ENCODE assay signal across 9 mouse cellular contexts in genomic region chr3:138095301-138095700, GRCm38 (mm10). TPM values are rescaled to one million over a fixed set of nuclear protein-coding genes. Genes with fewer than 3 reads are reported as not detected.
DNase-seq lines count a peak whose midpoint lies in the region; ATAC-seq and TF ChIP-seq lines count a peak whose summit lies in the region.
"Had no signal": no experiment of that assay in that cellular context is flagged by ENCODE, and none has a peak within 500 bp of the region (broad histone marks: within the 10 kb centered on the region; RNA-seq: fewer than 3 reads in every experiment).

No protein-coding gene starts in this region.

- no peaks in the 10 kb centered on the region for H3K27me3 ChIP-seq in heart, embryonic 16.5 days (ENCODE audit: control insufficient read depth, insufficient read depth, low read length)

- ATAC-seq in heart, embryonic 16.5 days (replicated peaks; ENCODE audit: extremely low read depth, insufficient read depth, low FRiP score) = no peak
- ATAC-seq in megakaryocyte, adult 5-6 weeks (ENCODE audit: poor library complexity, severe bottlenecking) = no peak
- ATAC-seq: liver, postnatal 0 days had no signal

- no peak overlapping the region for H3K9ac ChIP-seq in heart, embryonic 16.5 days (ENCODE audit: low read length)
- H3K9ac ChIP-seq: liver, postnatal 0 days had no signal

- no peak for DNase-seq in heart, adult 18-20 months
- peak; percentile 34 for DNase-seq in 3T3-L1 (ENCODE audit: low read depth, low spot score)
- peak; percentile 43 for DNase-seq in brain, embryonic 14.5 days (ENCODE audit: low read depth)
- peak; percentile 60 to 61 for DNase-seq in layer of hippocampus, postnatal 36 days
- no peak for DNase-seq in kidney, postnatal 14 days
- DNase-seq: adrenal gland, postnatal 25 days; liver, postnatal 0 days had no signal

- no peak overlapping the region for H3K4me3 ChIP-seq in heart, embryonic 16.5 days (ENCODE audit: low read length)

- H3K36me3 ChIP-seq in heart, embryonic 16.5 days (ENCODE audit: control insufficient read depth, insufficient read depth) = no peaks in the 10 kb centered on the region

- no peak for TF ChIP-seq POLR2A in brain, embryonic 14.5 days (IDR thresholded peaks at IDR 0.05; ENCODE audit: borderline replicate concordance, extremely low read depth, insufficient read depth, insufficient read length, poor library complexity, severe bottlenecking)

- peaks cover 23% of the 10 kb centered on the region for H3K4me1 ChIP-seq in heart, embryonic 16.5 days (ENCODE audit: control insufficient read depth, insufficient read depth, low read length)

- no peak for TF ChIP-seq CTCF in brain, embryonic 14.5 days (IDR thresholded peaks at IDR 0.05; ENCODE audit: borderline replicate concordance, extremely low read depth, insufficient read depth, insufficient read length)

- peak overlapping the region; percentile 44 for H3K27ac ChIP-seq in heart, embryonic 16.5 days (ENCODE audit: low read length)

- 50% methylated on average over 3 of the region's 3 CpGs for WGBS in heart, embryonic 16.5 days

- no peak overlapping the region for H3K4me2 ChIP-seq in heart, embryonic 16.5 days (ENCODE audit: low read depth, low read length)

- H3K9me3 ChIP-seq in heart, embryonic 16.5 days (replicated peaks; ENCODE audit: control insufficient read depth, low read length) = no peaks in the 10 kb centered on the region

RNA-seq across cellular contexts. Expression of gene Gm5105, which starts 28.1 kb away (rescaled TPM):
- 0.36 and 0.45 TPM in 2 replicates for polyA plus RNA-seq in heart, embryonic 16.5 days (2015; fragmentation: Nextera tagmentation; extraction: Ambion mirVana)
- total RNA-seq in heart, adult 18-20 months (2021) = 1 to 10 TPM; 1.1 to 1.2 TPM
- 0.04 TPM in 1 of 2 replicates, not detected in the other for polyA plus RNA-seq in brain, embryonic 14.5 days (2012; rRNA removed)
- total RNA-seq in layer of hippocampus, postnatal 36 days (2021) = under 1 TPM in 1 of 2 experiments, not detected in 1; 0.30 TPM
- not detected in 2 replicates for total RNA-seq in megakaryocyte, adult 5-6 weeks (2015)
- total RNA-seq in megakaryocyte, adult 5-6 weeks (2017) = not detected in 2 replicates
- total RNA-seq: adrenal gland, postnatal 25 days had no signal
- polyA plus RNA-seq: liver, postnatal 0 days had no signal

RNA-seq across cellular contexts. Expression of gene 1110002E22Rik, which starts 30.4 kb away (rescaled TPM):
- polyA plus RNA-seq in heart, embryonic 16.5 days (2015; fragmentation: Nextera tagmentation; extraction: Ambion mirVana) = 18.7 and 19.1 TPM in 2 replicates
- 10 to 100 TPM; 37.3 to 51.9 TPM for total RNA-seq in heart, adult 18-20 months (2021)
- polyA plus RNA-seq in brain, embryonic 14.5 days (2012; rRNA removed) = 0.08 and 0.12 TPM in 2 replicates
- 1 to 10 TPM; 1.7 to 2.5 TPM for total RNA-seq in layer of hippocampus, postnatal 36 days (2021)
- total RNA-seq in megakaryocyte, adult 5-6 weeks (2015) = not detected in 2 replicates
- not detected in 2 replicates for total RNA-seq in megakaryocyte, adult 5-6 weeks (2017)

RNA-seq across cellular contexts. Expression of gene Trmt10a, which starts 47.9 kb away (rescaled TPM):
- 5.2 and 7.0 TPM in 2 replicates for polyA plus RNA-seq in heart, embryonic 16.5 days (2015; fragmentation: Nextera tagmentation; extraction: Ambion mirVana)
- total RNA-seq in heart, adult 18-20 months (2021) = 1 to 10 TPM; 1.9 to 2.0 TPM
- polyA plus RNA-seq in brain, embryonic 14.5 days (2012; rRNA removed) = 6.6 and 7.3 TPM in 2 replicates
- 1 to 10 TPM; 3.9 to 5.1 TPM for total RNA-seq in layer of hippocampus, postnatal 36 days (2021)
- 2.1 and 2.5 TPM in 2 replicates for total RNA-seq in megakaryocyte, adult 5-6 weeks (2015)
- total RNA-seq in megakaryocyte, adult 5-6 weeks (2017) = 2.7 and 7.4 TPM in 2 replicates

RNA-seq across cellular contexts. Expression of gene Mttp, which starts 49.5 kb away (rescaled TPM):
- polyA plus RNA-seq in heart, embryonic 16.5 days (2015; fragmentation: Nextera tagmentation; extraction: Ambion mirVana) = 6.5 and 7.9 TPM in 2 replicates
- 1 to 10 TPM; 7.3 to 7.8 TPM for total RNA-seq in heart, adult 18-20 months (2021)
- polyA plus RNA-seq in brain, embryonic 14.5 days (2012; rRNA removed) = 4.7 and 4.9 TPM in 2 replicates
- 1 to 10 TPM; 6.0 to 6.8 TPM for total RNA-seq in layer of hippocampus, postnatal 36 days (2021)
- 1.0 and 1.2 TPM in 2 replicates for total RNA-seq in megakaryocyte, adult 5-6 weeks (2015)
- 1.1 and 1.2 TPM in 2 replicates for total RNA-seq in megakaryocyte, adult 5-6 weeks (2017)

Comparison
In these comparisons a context has a peak if more than half of its experiments do, and no peak if none do; other contexts are left out.
1. DNase-seq: peak in 3T3-L1 (single experiment), brain, embryonic 14.5 days (single experiment) and layer of hippocampus, postnatal 36 days (2 of 2); none in heart, adult 18-20 months (0 of 2) and kidney, postnatal 14 days (single experiment).
2. RNA of gene 1110002E22Rik, which starts 30.4 kb away (total RNA-seq): 37.3 to 51.9 TPM in heart, adult 18-20 months; 1.7 to 2.5 TPM in layer of hippocampus, postnatal 36 days and not detected in megakaryocyte, adult 5-6 weeks; every median in the first group is over 10 times any median in the second.